Mouse (Mus musculus) G1E (cell line): ENCODE data around the gene Alpl. TPM values are rescaled to one million over a fixed set of nuclear protein-coding genes. Genes with fewer than 3 reads are reported as not detected.

Experiments
- ATAC-seq: 2 replicates; pipeline ENCODE4 v1.8.0; 2016; ENCODE audit warnings: mild to moderate bottlenecking; ENCODE audit not compliant: insufficient number of reproducible peaks, poor library complexity, low FRiP score, severe bottlenecking; ENCODE audit errors: extremely low read depth
- DNase-seq: peaks from one replicate; pipeline ENCODE4 v3.0.0; 2012; ENCODE audit warnings: low spot score
- H3K27me3 ChIP-seq: 2 replicates; pipeline ENCODE4 v1.6.1; 2012; ENCODE audit warnings: mild to moderate bottlenecking, low read length, inconsistent platforms; ENCODE audit not compliant: insufficient read depth
- H3K36me3 ChIP-seq: replicated peaks from 2 replicates; pipeline ENCODE3; 2012; ENCODE audit warnings: mild to moderate bottlenecking, inconsistent platforms
- H3K4me1 ChIP-seq: 2 replicates; pipeline ENCODE4 v1.6.1; 2012; ENCODE audit warnings: low read depth, low read length, inconsistent platforms, mixed read lengths; ENCODE audit not compliant: insufficient read depth
- H3K4me3 ChIP-seq: 2 replicates; pipeline ENCODE4 v1.5.1; 2012; ENCODE audit warnings: low read depth, mild to moderate bottlenecking, inconsistent platforms, low read length, moderate library complexity, mixed read lengths
- H3K9me3 ChIP-seq: replicated peaks from 2 replicates; pipeline ENCODE4 v1.6.1; 2012; ENCODE audit warnings: inconsistent platforms
- CTCF ChIP-seq: IDR thresholded peaks from 2 replicates; pipeline ENCODE4 v1.5.1; 2012; ENCODE audit warnings: low read depth, low read length, inconsistent platforms, mixed read lengths
- GATA1 ChIP-seq: IDR thresholded peaks from 2 replicates; pipeline ENCODE4 v1.6.1; 2012; ENCODE audit warnings: borderline replicate concordance, low read length, inconsistent platforms, mixed read lengths
- GATA2 ChIP-seq: IDR thresholded peaks from 2 replicates; pipeline ENCODE4 v1.6.1; 2012; ENCODE audit warnings: low read depth, low read length, inconsistent platforms, borderline replicate concordance
- POLR2AphosphoS5 ChIP-seq: IDR thresholded peaks from 2 replicates; pipeline ENCODE4 v1.6.1; 2012; ENCODE audit warnings: low read depth, low read length, inconsistent platforms; ENCODE audit not compliant: insufficient replicate concordance
- TAL1 ChIP-seq: conservative IDR thresholded peaks from 2 replicates; pipeline ENCODE4 v1.6.1; 2012; ENCODE audit warnings: low read depth, low read length, inconsistent platforms, mixed read lengths
- polyA plus RNA-seq: library from polyadenylated mRNA; stranded (reverse); fragments of >175 nt; gene quantifications from 2 replicates; pipeline ENCODE4 v1.2.3, GENCODE M21; 2012
- total RNA-seq, 2 experiments: library from RNA; stranded (forward) in 1 of 2; stranded (reverse) in 1 of 2; fragments of 200-1000 nt in 1 of 2; fragments of >200 nt in 1 of 2; fragmentation: Nextera tagmentation in 1 of 2; gene quantifications; 2 replicates each; pipeline ENCODE4 v1.2.3; 2014 to 2017

Alpl gene
- total and polyA plus RNA-seq, 3 experiments = not detected

GRCm38 (mm10) chr4:137692107-137692902, 103.9 kb downstream of the Alpl start:
- H3K4me1 ChIP-seq = no peaks in the 10 kb centered on the region
- H3K27me3 ChIP-seq = peaks cover 6% of the 10 kb centered on the region; the same call in 1 of the 2 replicates
- TF ChIP-seq GATA2 = no peak
- TF ChIP-seq CTCF = no peak
- no peak for TF ChIP-seq GATA1
- TF ChIP-seq POLR2AphosphoS5 = no peak
- no peak for TF ChIP-seq TAL1

More at GRCm38 (mm10) chr4:137692107-137692902, 103.9 kb downstream of the Alpl start:
- H3K4me3 ChIP-seq = no peak overlapping the region
- no peak for DNase-seq
- ATAC-seq = no peak
- no peaks in the 10 kb centered on the region for H3K36me3 ChIP-seq
- no peaks in the 10 kb centered on the region for H3K9me3 ChIP-seq

Other genes starting within 250 kb of the Alpl start
- gene Ldlrad2, start 221.8 kb downstream of the Alpl start, total RNA-seq (2014; fragmentation: Nextera tagmentation) = not detected in 2 replicates
- not detected in 2 replicates for gene Ldlrad2, start 221.8 kb downstream of the Alpl start, total RNA-seq (2017)
- not detected in 2 replicates for gene Ldlrad2, start 221.8 kb downstream of the Alpl start, polyA plus RNA-seq
- gene Usp48, start 202.6 kb downstream of the Alpl start, total RNA-seq (2014; fragmentation: Nextera tagmentation) = 152 and 206 TPM in 2 replicates
- 126 and 137 TPM in 2 replicates for gene Usp48, start 202.6 kb downstream of the Alpl start, total RNA-seq (2017)
- gene Usp48, start 202.6 kb downstream of the Alpl start, polyA plus RNA-seq = 30.1 and 71.2 TPM in 2 replicates
- not detected in 2 replicates for gene Rap1gap, start 131.7 kb downstream of the Alpl start, total RNA-seq (2014; fragmentation: Nextera tagmentation)
- not detected in 2 replicates for gene Rap1gap, start 131.7 kb downstream of the Alpl start, total RNA-seq (2017)
- gene Rap1gap, start 131.7 kb downstream of the Alpl start, polyA plus RNA-seq = not detected in 2 replicates
- gene Ece1, start 65.9 kb upstream of the Alpl start, total RNA-seq (2014; fragmentation: Nextera tagmentation) = 0.29 TPM in 1 of 2 replicates, not detected in the other
- gene Ece1, start 65.9 kb upstream of the Alpl start, total RNA-seq (2017) = under 0.01 TPM in 1 of 2 replicates, not detected in the other
- gene Ece1, start 65.9 kb upstream of the Alpl start, polyA plus RNA-seq = 0.02 TPM in 2 replicates
- gene Eif4g3, start 196.6 kb upstream of the Alpl start, total RNA-seq (2014; fragmentation: Nextera tagmentation) = 77.8 and 97.9 TPM in 2 replicates
- gene Eif4g3, start 196.6 kb upstream of the Alpl start, total RNA-seq (2017) = 24.7 and 25.5 TPM in 2 replicates
- 72.3 and 85.9 TPM in 2 replicates for gene Eif4g3, start 196.6 kb upstream of the Alpl start, polyA plus RNA-seq